Comparison of ENCODE assay signal across 9 mouse cellular contexts in genomic region chr13:30235056-30235750, GRCm38 (mm10).
A peak's percentile ranks its signal among the peaks of the same experiment; 100 is the strongest.
DNase-seq lines count a peak whose midpoint lies in the region; ATAC-seq and TF ChIP-seq lines count a peak whose summit lies in the region.
"Had no signal": no experiment of that assay in that cellular context is flagged by ENCODE, and none has a peak within 500 bp of the region (broad histone marks: within the 10 kb centered on the region; RNA-seq: fewer than 3 reads in every experiment).

No protein-coding gene starts in this region.

- TF ChIP-seq CTCF in left cerebral cortex, adult 2 months (IDR thresholded peaks at IDR 0.05) = no peak

- H3K4me3 ChIP-seq in forebrain, embryonic 14.5 days (ENCODE audit: low read depth, low read length) = no peak overlapping the region
- no peak overlapping the region for H3K4me3 ChIP-seq in forebrain, embryonic 10.5 days
- H3K4me3 ChIP-seq in heart, embryonic 14.5 days (ENCODE audit: control insufficient read depth in 1 of 2, insufficient read depth in 1 of 2, low read depth in 1 of 2, low read length in 2 of 2) = no peak overlapping the region
- no peak overlapping the region for H3K4me3 ChIP-seq in left cerebral cortex, adult 2 months

- no peak overlapping the region for H3K27ac ChIP-seq in forebrain, embryonic 14.5 days (ENCODE audit: low read depth, low read length)
- H3K27ac ChIP-seq in forebrain, embryonic 10.5 days = no peak overlapping the region
- peak overlapping the region; percentile 23 to 37; a peak in 3 of 4 replicates for H3K27ac ChIP-seq in heart, embryonic 14.5 days (replicated peaks in 1 of 2; ENCODE audit: control insufficient read depth in 1 of 2, insufficient read depth in 1 of 2, low read depth in 2 of 2, low read length in 2 of 2)
- no peak overlapping the region for H3K27ac ChIP-seq in left cerebral cortex, adult 2 months

- H3K36me3 ChIP-seq in forebrain, embryonic 14.5 days (ENCODE audit: control insufficient read depth, insufficient read depth, low read length) = no peaks in the 10 kb centered on the region
- no peaks in the 10 kb centered on the region for H3K36me3 ChIP-seq in forebrain, embryonic 10.5 days (replicated peaks)
- H3K36me3 ChIP-seq in heart, embryonic 14.5 days (ENCODE audit: control insufficient read depth, insufficient read depth, low read length) = no peaks in the 10 kb centered on the region

- no peaks in the 10 kb centered on the region for H3K27me3 ChIP-seq in forebrain, embryonic 14.5 days (replicated peaks; ENCODE audit: control insufficient read depth, insufficient read depth, low read length)
- no peaks in the 10 kb centered on the region for H3K27me3 ChIP-seq in forebrain, embryonic 10.5 days (ENCODE audit: poor library complexity, severe bottlenecking)
- no peaks in the 10 kb centered on the region for H3K27me3 ChIP-seq in heart, embryonic 14.5 days (ENCODE audit: control insufficient read depth, insufficient read depth, low read length)

- intact Hi-C loops in left cerebral cortex, adult 2 months (cut with DNase I) = no loop called here

- H3K9ac ChIP-seq in forebrain, embryonic 14.5 days (ENCODE audit: low read length) = no peak overlapping the region
- H3K9ac ChIP-seq in heart, embryonic 14.5 days (ENCODE audit: low read length) = no peak overlapping the region

- no peak overlapping the region for H3K4me2 ChIP-seq in forebrain, embryonic 14.5 days (ENCODE audit: low read length)
- peak overlapping the region; percentile 40 for H3K4me2 ChIP-seq in heart, embryonic 14.5 days (ENCODE audit: low read length)

- H3K4me1 ChIP-seq in forebrain, embryonic 14.5 days (ENCODE audit: control insufficient read depth, insufficient read depth, low read length) = no peaks in the 10 kb centered on the region
- H3K4me1 ChIP-seq in forebrain, embryonic 10.5 days = no peaks in the 10 kb centered on the region
- peaks cover 0 to 10% of the 10 kb centered on the region in 2 experiments; a peak in 1 of 4 replicates for H3K4me1 ChIP-seq in heart, embryonic 14.5 days (ENCODE audit: control insufficient read depth in 2 of 2, insufficient read depth in 2 of 2, low read length in 2 of 2)

- 68% methylated on average over 11 of the region's 11 CpGs for WGBS in forebrain, embryonic 14.5 days
- WGBS in forebrain, embryonic 10.5 days = 86% methylated on average over 11 of the region's 11 CpGs
- 50% methylated on average over 11 of the region's 11 CpGs for WGBS in heart, embryonic 14.5 days

- peak; percentile 37; the same call in 1 of the 2 replicates for ATAC-seq in forebrain, embryonic 14.5 days
- ATAC-seq in heart, embryonic 14.5 days (ENCODE audit: insufficient number of reproducible peaks, insufficient read depth, low FRiP score, low read depth) = no peak

- H3K9me3 ChIP-seq in forebrain, embryonic 14.5 days (replicated peaks; ENCODE audit: control insufficient read depth, low read length) = no peaks in the 10 kb centered on the region
- H3K9me3 ChIP-seq in forebrain, embryonic 10.5 days = no peaks in the 10 kb centered on the region
- no peaks in the 10 kb centered on the region for H3K9me3 ChIP-seq in heart, embryonic 14.5 days (ENCODE audit: control insufficient read depth, low read length)

- DNase-seq in forebrain, embryonic 14.5 days (ENCODE audit: low spot score) = peak; percentile 27
- DNase-seq in forebrain, embryonic 10.5 days (ENCODE audit: extremely low spot score, low spot score) = no peak
- DNase-seq in lung, postnatal 10 days = peak; percentile 49
- DNase-seq in lung, postnatal 36 days = no peak
- peak; percentile 86 for DNase-seq in retina, postnatal 1 day
- DNase-seq in layer of hippocampus, adult 11-12 months (ENCODE audit: low spot score) = no peak
- no peak for DNase-seq in left cerebral cortex, adult 2 months (ENCODE audit: extremely low spot score in 1 of 2, low spot score in 2 of 2)
- DNase-seq: thymus, adult 2 months had no signal

Comparison
In these comparisons a context has a peak if more than half of its experiments do, and no peak if none do; other contexts are left out.
1. DNase-seq: peak in forebrain, embryonic 14.5 days (single experiment), lung, postnatal 10 days (single experiment) and retina, postnatal 1 day (single experiment); none in forebrain, embryonic 10.5 days (single experiment), lung, postnatal 36 days (single experiment), layer of hippocampus, adult 11-12 months (single experiment) and left cerebral cortex, adult 2 months (0 of 2).
2. H3K27ac ChIP-seq: peak in heart, embryonic 14.5 days (2 of 2); none in forebrain, embryonic 14.5 days (single experiment), forebrain, embryonic 10.5 days (single experiment) and left cerebral cortex, adult 2 months (single experiment).